Mouse (Mus musculus) kidney, adult 2 months (tissue): ENCODE data around the gene Gm47985.

Experiments
- CTCF ChIP-seq: fragments of 200-500 bp; conservative IDR thresholded peaks from 2 replicates; pipeline ENCODE4 v1.5.1; 2011; ENCODE audit warnings: low read depth, mild to moderate bottlenecking, control low read depth, low read length, moderate library complexity, mixed read lengths; ENCODE audit not compliant: insufficient read depth, insufficient read length
- POLR2A ChIP-seq: fragments of 200-500 bp; IDR thresholded peaks from one replicate; pipeline ENCODE4 v1.6.1; 2011; ENCODE audit warnings: low read depth, low read length, control low read depth

GRCm38 (mm10) chr1:151178505-151179083 lies 3.7 kb upstream of the Gm47985 start:
- no peak for TF ChIP-seq CTCF
- TF ChIP-seq POLR2A: no peak
